Mouse (Mus musculus) heart, adult 18-20 months (tissue): ENCODE measurements around the gene Jazf1. TPM values are rescaled to one million over a fixed set of nuclear protein-coding genes. Genes with fewer than 3 reads are reported as not detected.

Experiments used
- DNase-seq, 2 experiments: peaks; one replicate each; pipeline ENCODE4 v3.0.0; 2021 to 2022; ENCODE audit warnings: mixed read lengths in 1 of 2
- total RNA-seq, 2 experiments: library from RNA; stranded (reverse); gene quantifications; 2 replicates each; pipeline ENCODE4 v1.2.3; 2021

Jazf1 gene
- total RNA-seq, 2 experiments from 2014 or later: 2.6 to 3.2 TPM

DNA sequence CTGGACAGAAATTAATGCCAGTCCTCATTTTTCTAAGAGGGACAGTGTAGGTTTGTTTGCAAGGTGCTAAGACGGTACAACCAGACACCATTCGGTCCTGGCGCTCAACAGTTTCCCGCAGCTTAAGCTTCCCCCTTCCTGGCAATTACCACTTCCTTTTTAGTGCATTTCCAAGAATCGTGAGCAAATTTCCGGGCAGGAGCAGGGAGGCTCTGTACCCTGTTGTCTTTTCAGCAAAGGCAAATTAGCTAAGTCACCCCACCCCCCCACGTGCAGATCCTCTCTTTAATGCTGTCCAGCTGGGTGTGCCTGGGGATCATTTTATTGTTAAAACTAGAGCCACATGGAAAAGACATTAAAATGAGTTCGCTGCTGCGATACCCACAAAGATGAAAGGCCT lies 266.2 kb downstream of the Jazf1 start:
- DNase-seq: peak; percentile 61 to 79

DNA sequence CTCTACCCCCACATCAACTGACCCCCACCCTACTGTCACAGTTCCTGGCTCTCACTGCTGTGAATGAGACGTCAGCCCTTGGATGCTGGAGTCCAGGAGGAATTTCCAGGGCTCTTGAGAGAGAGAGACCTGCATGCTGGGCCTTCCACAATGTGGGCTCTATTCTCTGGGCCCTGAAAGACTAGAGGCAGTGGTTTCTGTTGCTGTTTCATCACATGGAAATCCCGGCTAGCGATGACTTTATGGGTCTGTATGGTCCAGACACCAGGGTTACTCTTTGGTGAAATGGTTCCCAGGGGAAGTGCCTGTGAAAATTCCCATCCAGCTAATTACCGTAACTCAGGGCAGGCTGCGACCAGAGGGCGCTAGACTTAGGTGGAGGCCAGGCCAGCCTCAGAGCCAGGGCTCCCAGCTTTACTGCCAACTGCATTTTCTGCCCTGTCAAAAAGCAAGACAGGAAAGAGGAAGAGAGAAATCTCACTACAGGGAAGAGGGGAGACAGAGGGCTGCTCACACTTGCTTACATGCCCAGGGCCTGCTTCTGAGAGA lies 271.1 kb downstream of the Jazf1 start:
- no peak for DNase-seq

DNA sequence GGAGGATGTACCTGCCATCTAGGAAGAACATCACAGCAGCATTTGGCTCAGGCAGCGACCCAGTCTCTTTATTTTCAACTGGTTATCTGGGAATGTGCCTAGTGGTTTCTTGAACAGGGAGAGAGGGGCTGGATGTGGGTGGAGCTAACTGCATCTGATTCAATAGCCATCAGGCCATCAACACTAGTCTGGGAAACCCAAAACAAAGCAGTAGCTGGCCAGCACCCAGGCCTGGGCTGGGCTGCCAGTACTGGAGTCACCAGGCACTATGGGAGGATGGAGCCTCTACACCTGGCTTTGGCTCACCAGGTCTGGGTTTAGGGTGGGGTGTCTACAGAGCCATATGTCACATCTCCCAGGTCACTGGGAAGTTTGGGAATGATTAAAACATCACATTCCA lies 271.7 kb downstream of the Jazf1 start:
- DNase-seq: peak; percentile 20 to 39

DNA sequence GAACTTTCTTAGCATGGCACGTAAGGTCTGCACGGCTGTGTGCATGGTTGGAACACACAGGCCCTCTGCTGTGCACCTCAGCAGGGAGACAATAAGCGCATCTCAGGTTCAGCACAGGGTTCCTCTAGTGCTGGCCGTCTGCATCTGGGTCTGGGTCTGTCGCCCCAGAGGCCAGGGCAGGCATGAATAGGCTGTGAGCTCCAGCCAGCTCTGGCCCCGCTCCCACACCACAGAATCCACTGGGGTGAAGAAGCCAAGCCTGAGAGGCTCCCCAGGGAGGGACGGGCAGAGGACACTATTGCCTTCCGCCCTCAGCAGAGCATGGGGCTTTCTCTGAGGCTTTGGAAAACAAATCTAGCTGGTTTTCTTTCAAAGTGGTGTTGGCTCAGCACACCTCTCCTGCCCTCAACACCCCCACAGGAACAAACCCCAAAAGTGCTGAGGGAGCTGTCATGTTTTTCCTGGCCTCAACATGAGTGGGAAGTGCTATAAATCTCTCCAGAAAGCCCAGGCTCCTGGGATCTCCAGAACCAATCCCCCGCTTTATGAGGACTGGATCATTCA lies 272.3 kb downstream of the Jazf1 start:
- peak in 1 of 2 experiments; percentile 31 for DNase-seq

DNA sequence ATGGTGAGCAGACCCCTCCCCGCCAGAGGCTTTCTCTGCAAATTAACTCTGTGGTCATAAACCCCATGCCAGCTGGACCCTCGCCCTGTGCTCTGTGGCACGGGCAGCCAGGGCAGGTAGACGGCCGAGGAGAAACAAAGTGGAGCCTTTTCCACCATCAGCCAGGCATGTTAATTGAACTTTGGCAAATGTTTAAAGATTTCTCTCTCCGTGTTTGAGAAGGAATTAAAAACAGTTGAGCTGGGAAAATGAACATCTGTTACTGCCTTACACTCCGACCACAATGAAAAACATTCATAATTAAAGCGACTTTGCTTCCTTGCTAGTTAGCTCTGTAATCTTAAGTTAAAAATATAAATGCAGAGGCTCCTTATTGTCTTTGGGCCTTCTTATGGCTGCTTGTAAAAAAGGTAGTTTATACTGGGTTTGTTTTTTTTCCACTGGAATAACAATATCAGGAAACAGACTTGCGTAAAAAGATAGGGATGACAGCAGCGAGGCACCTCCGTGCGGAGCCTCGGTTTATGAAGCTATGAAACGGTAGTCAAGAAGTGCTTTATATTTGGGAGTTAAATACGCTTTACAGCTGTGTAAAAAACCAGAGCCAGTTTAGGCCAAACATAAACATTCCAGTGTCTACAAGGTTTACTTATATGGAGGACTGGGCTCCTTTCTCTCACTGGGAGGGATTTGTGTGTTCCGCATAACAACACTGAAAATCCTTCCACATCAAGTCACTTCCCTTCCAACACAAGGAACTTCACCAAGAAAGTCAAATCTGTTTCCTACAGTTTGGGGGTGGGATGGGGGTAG lies 273.2 kb downstream of the Jazf1 start:
- no peak for DNase-seq

DNA sequence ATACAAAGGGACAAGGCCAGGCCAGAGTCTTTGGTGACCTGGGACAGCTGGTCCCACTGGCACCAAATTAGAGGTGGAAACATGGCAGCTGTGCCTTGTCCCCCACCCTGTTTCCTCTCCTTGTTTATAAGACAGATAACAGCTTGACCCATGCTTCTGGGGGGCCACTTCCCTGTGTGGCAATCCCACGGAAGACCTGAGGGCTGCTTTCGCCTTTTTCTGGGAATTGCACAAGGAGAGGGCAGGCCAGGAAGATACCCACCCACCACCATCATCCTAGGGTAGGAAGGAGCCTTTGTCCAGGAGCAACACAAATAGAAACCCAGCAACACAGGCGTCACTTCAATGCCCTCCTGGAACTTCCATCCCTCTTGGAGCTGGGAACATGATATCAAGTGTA lies 276.0 kb downstream of the Jazf1 start:
- DNase-seq: peak in 1 of 2 experiments; percentile 19

DNA sequence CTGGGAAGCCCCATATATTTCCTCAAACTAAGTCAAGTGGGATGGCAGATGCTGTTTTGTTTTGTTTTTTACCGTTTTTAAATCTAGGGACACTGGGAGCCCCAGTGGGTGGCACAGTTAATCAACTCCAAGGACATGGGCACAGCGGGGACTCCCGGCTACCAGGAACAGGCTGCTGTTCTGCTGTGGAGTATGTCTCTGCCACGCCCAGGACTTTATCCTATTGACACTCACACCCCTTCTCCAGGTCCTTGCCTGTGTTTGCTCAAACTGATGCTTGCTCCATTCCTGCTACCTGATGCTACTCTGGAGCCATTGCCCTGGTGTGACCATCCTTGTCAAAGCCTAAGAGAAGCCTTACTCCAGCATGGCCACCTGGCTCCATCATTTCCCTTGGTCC lies 277.6 kb downstream of the Jazf1 start:
- DNase-seq: no peak

DNA sequence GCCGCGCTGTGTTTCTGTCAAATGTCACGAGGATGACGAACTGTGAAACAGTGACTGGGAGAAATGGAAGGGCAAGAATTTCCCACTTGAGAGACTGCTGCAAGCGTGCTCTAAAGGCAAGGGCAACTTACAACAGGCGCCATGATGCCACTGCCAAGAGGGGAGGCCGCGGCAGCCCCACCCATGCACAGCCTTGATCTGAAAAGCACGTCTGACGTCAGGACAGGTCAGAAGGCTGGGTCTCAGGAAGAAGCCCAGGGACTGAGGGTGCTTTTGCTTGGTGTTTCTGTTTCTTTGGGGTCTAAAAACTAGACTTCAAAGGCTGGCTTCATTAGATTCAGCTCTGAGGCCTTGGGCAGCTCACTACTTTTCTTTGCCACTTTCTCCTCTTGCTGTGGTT lies 278.1 kb downstream of the Jazf1 start:
- no peak for DNase-seq

DNA sequence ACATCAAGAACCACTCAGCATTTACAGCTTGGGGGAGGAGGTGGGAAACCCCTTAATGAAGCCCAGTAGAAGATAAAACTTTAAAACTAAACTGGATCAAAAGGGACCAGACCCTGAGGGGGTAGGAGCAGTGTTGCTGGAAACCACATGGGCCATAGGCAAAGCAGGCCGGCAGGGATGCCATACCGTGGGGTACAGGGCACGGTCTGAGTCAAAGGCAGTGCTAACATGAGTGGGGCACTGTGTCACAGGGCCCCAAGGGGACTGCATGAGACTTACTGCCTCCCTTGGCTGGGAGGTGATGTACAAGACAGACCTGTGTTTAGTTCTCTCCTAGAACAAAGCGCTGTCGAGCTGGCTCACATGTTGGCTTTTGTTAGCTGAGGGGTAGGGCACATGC lies 288.9 kb downstream of the Jazf1 start:
- DNase-seq: no peak

DNA sequence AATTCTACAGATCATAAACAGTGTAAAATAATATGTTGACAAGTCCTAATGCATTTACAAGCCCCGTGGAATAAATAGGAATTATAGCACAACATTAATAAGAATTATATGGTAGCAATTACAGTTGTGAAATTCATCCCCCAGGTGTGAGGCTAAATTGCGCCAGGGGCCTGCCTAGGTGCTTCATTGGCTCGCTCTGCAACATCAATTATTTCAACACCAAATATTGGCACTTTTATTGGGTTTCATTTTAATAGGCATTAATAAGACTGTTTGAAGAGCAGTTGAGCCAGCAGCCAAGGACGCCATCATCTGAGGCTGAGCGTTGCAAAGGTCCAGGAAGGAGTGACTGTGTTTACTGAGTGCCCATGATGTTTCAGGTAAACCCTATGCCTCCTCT lies 289.9 kb downstream of the Jazf1 start:
- DNase-seq: no peak

DNA sequence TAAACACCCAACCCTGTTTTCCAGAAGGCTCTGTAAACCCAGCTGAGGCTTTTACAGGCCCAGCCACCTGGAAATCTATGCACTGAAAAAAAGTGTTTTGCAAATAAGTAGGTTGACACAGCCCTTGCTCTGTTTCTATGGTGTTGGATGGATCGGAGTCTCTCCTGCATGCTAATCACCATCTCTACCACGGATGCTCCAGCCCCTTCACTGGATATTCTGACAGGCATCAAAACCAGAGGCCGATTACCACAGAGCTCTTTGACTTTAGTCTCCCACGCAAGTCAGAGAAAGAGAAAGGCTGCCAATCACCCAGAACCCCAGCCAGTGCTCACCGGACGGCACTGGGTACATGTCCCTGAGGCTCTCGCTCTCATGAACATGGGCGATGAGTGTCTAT lies 291.4 kb downstream of the Jazf1 start:
- no peak for DNase-seq

DNA sequence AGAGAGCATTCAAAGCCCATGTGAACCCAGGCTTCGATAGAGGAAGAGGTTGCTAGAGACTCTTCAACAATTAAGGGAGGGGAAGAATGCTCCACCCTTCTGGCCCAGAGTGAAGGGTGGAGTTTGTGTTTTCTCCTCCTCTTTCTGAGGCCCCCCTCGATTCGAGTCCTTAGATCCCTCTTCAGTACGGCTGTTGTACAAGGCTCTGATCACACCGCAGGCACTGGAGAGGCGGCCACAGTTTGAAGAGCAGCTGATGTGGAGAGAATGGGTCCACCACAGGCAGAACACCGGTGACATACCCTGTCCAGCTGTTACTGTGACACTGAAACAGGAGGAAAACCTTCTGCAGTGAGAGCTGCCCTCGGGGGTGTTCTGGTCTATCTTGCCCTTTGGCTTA lies 292.5 kb downstream of the Jazf1 start:
- no peak for DNase-seq

DNA sequence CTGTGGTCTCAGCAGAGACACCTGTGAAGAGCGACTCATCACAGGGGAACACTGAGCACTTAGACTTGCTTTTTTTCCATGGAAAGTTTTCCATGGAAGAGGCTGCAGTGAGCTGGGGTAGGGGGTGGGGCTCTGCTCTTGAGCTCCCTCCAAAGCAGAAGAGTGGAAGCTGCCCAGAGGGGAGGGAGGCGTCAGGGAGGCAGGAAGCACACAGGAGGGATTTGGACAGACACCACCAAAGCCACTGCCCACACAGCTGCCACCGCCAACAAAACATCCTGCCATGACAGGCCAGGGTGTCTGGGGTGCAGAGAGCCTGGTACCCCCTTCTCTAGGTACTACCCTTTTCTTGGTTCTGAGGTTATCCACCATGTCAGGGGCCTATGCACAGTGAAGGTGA lies 293.1 kb downstream of the Jazf1 start:
- DNase-seq: no peak

DNA sequence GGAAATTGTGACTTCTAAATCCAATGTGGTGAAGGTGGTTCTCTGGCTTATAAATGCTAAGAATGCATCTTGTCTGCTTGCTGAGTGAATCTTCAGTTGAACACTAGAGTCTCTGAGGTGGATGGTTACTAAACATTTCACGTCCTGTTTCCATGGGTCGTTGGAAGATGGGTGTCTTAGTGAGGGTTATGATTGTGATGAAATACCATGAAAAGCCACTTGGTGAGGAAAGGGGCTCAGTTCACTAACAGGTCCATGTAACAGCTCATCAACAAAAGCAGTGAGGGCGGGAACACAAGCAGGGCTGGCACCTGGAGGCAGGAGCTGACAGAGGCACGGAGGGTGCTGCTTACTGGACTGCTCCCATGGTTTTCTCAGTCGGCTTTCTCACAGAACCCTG lies 295.3 kb downstream of the Jazf1 start:
- DNase-seq: no peak

DNA sequence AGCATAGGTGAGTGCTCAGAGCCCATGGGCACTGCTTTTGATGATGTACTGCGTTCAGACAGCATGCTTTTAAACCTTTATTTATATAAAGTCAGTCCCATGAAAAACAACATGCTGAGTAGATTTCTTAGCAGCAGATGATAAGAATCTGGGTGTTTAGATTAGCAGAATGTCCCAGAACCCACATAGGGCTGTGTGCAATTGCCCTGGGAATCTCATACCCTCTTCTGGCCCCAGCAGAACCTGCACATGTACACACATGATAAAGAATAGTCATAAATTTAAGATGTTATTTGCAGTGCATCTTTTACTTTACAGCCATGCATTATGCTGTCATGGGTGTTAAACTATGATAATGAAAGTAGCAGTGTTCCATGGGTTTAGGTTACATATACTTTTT lies 297.6 kb downstream of the Jazf1 start:
- no peak for DNase-seq

DNA sequence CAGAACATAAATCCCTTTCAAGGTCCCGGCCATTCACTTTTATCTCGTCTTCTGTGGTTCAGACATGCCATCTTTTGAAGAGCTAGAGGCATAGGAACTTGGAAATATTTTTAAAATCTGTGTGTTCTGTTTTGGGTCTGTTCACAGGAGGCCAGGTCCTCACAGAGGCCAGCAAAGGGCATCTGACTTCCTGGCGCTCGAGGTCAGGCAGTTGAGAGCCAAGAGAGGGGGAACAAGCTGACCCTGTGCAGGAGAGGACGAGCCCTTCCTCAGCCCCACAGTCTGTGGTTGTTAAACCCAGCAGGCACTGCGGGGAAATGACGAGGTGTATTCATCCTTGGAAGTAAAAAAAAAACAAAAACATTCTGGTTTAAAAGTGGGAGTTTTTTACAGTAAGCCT lies 303.2 kb downstream of the Jazf1 start:
- no peak for DNase-seq

DNA sequence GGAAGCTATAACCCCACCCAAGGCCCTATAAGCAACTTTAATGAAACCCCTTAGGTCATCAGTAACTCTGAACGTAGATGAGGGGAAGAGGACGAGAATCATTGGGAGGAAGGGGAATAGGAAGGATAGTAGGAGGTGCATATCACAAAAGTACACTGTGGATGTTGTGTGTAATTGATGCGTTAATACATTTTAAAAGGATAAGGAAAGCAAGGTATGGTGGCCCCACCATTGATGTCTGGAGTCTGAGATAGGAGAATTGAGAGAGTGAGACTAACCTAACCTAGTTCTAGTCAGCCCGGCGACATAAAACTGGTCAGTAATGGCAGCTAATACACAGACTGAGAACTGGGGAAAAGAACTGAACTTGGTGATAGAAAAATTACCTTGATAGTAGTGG lies 315.6 kb downstream of the Jazf1 start:
- no peak for DNase-seq

DNA sequence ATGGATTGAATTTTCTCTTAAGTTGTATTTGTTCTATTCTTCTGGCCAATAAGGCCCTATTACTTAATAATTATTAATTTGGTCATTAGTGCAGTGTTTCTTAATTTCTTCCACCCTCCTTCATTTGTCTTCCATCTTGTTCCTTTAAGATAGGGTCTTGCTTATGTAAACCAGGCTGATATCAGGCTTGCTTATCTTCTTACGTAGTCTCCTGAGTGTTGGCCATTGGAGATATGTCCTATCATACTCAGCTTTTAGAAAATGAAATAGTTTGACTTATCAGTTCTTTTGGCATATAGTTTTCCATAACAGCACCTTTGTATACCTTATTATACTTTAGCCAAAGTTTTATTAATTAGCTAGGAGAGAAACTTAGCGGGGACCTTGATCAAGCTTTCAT lies 333.8 kb downstream of the Jazf1 start:
- no peak for DNase-seq

DNA sequence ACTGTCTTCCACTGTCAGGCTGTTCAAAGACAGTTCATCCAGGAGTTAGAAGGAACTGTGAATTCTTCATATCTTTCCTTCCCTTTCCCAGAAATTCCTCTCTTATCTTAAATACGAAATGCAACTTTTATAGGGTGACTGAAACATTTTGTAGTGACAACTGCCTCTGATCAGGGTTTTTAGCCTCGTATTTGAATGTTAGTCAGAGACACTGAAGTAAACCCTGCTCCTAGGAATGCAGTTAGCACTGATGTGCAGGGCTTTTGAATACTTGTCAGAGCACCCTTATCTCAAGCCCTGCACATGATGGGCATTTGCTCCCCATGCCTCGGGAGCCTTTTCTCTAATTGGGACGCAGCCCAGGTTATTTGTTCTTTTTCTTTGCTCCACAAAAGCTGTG lies 338.1 kb downstream of the Jazf1 start:
- peak in 1 of 2 experiments; percentile 12 for DNase-seq

DNA sequence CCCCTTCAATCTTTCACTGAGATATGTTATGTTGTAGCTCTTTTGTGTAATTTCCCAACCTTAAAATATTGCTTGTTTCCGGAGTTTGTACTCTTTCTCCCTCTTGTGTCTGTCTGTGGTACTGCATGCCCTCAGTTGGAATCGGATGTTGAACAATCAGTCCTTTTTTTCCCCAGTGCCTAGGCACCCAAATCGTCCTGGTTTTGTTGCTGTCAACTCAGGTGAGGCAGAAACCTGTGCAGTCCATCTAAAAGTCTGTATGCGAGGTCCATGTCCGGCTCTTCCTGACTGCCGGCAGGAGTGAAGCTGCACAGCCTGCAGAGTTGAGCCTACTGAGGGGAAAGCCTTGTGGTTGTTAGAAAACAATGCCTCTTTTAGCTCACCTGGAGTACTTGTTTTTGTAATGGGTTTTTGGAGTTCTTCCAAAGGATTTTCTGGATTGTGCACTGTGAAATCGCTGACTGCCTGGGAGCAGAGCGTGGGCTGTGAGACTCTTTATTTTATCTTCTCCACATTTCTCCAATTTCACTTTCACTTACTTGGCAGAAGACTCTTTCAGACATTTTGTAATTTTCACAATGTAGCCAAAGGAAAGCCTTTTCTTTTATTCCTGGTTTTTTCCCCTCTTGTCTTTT lies 343.5 kb downstream of the Jazf1 start:
- peak; percentile 56 to 86 for DNase-seq
